Mouse (Mus musculus): ENCODE measurements at regions not wholly inside any gene's neighbourhood (a gene's known extent, or its start where the extent isn't known, plus 50 kb on each side); places are given as distances from the start of the nearest gene placed in this dataset.

DNA sequence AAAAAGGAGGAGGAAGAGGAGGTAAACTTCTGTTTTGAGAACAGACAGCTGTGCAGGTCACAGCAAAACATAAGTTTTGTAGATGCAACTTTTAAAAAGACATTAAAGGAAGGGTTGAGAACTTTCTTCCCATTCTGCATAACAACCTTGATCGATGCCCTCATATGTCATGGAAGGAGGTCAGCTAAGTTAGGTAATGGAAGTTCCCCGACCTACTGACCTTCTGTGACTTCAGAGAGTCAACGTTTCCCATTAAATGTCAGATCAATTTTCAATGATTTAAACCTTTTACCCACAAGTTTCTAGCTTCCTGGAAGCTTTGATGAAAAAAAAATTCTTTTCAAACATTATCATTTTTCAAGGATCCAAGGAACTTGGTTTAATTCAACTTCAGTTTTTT is 153.2 kb downstream of the Nrip1 start:
- TF ChIP-seq POLR2A (IDR thresholded peaks at IDR 0.05; ENCODE audit: control insufficient read depth, extremely low read depth, insufficient read depth, low read length, poor library complexity): no peak
- TF ChIP-seq CTCF (IDR thresholded peaks at IDR 0.05; ENCODE audit: borderline replicate concordance, control insufficient read depth, extremely low read depth, insufficient read depth, low read length, poor library complexity): no peak

All from thymus, adult 2 months (tissue).